Mouse (Mus musculus) small intestine, adult 2 months (tissue): Measurements from ENCODE around the gene Prkg1. TPM values are rescaled to one million over a fixed set of nuclear protein-coding genes. Genes with fewer than 3 reads are reported as not detected.

Experiments used
- H3K27ac ChIP-seq: fragments of 200-500 bp; 2 replicates; pipeline ENCODE4 v1.5.1; 2012; ENCODE audit warnings: low read depth, low read length, control low read depth, inconsistent platforms; ENCODE audit not compliant: insufficient read depth
- H3K27me3 ChIP-seq: fragments of 200-500 bp; 2 replicates; pipeline ENCODE4 v1.6.1; 2012; ENCODE audit warnings: mild to moderate bottlenecking, moderate library complexity, low read length, inconsistent platforms; ENCODE audit not compliant: control insufficient read depth, insufficient read depth
- H3K36me3 ChIP-seq: fragments of 200-500 bp; 2 replicates; pipeline ENCODE4 v1.6.1; 2012; ENCODE audit warnings: mild to moderate bottlenecking, low read length, control low read depth, inconsistent platforms; ENCODE audit not compliant: control insufficient read depth, insufficient read depth
- H3K4me1 ChIP-seq: fragments of 200-500 bp; 2 replicates; pipeline ENCODE4 v1.6.1; 2012; ENCODE audit warnings: low read length, inconsistent platforms, mixed read lengths; ENCODE audit not compliant: control insufficient read depth, insufficient read depth, insufficient read length
- H3K4me3 ChIP-seq: fragments of 200-500 bp; 2 replicates; pipeline ENCODE4 v1.5.1; 2012; ENCODE audit warnings: low read depth, mild to moderate bottlenecking, control low read depth, inconsistent platforms, low read length, moderate library complexity
- CTCF ChIP-seq: fragments of 200-500 bp; IDR thresholded peaks from 2 replicates; pipeline ENCODE4 v1.5.1; 2012; ENCODE audit warnings: low read depth, mild to moderate bottlenecking, control low read depth, inconsistent platforms, low read length, moderate library complexity, mixed read lengths; ENCODE audit not compliant: insufficient replicate concordance, insufficient read length; ENCODE audit errors: extremely low read depth
- POLR2A ChIP-seq: fragments of 200-500 bp; IDR thresholded peaks from 2 replicates; pipeline ENCODE4 v1.6.1; 2012; ENCODE audit warnings: low read depth, mild to moderate bottlenecking, control low read depth, inconsistent platforms, low read length, moderate library complexity
- WGBS: fragments of 180-500 bp; shearing (Covaris S2); methylation state at CpG from one replicate; pipeline ENCODE4 v1.1.7; 2018; 5-methylcytosine and 5-hydroxymethylcytosine counted together
- polyA plus RNA-seq: library from polyadenylated mRNA; depleted of rRNA; stranded (reverse); fragments of >200 nt; gene quantifications from 2 replicates; pipeline ENCODE4 v1.2.3, GENCODE M21; 2012

Prkg1 gene
- polyA plus RNA-seq, 1 experiment: 1.0 TPM

DNA sequence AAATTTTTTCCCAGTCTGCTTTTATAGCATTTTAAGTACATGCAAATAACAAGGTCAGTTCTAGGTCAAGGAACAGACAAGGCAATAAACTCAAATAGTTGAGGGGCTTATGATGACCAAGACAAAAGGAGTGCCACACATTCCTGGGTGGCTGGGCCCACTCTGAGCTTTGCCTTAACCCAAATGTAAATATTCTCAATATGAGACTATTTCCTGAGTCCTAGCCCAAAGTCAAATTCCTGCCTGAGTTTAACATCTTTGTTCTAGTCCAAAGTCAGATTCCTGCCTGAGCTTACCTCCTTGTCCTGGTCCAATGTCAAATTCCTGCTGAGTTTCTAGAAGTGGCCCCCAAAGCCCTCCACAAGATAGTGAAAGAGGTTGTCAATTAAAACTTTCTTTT is 1206.8 kb downstream of the Prkg1 start:
- H3K4me1 ChIP-seq: no peaks in the 10 kb centered on the region
- no peak for TF ChIP-seq POLR2A
- TF ChIP-seq CTCF: no peak
- no peaks in the 10 kb centered on the region for H3K36me3 ChIP-seq
- no peaks in the 10 kb centered on the region for H3K27me3 ChIP-seq
- H3K27ac ChIP-seq: no peak overlapping the region
- H3K4me3 ChIP-seq: no peak overlapping the region

GRCm38 (mm10) chr19:30554467-30554881 is 1210.4 kb downstream of the Prkg1 start:
- no peaks in the 10 kb centered on the region for H3K36me3 ChIP-seq
- TF ChIP-seq CTCF: peak; percentile 74; the same call in 1 of the 2 replicates
- no peak for TF ChIP-seq POLR2A
- 2% methylated on average over 12 of the region's 12 CpGs for WGBS
- H3K4me3 ChIP-seq: no peak overlapping the region
- H3K27ac ChIP-seq: no peak overlapping the region
- peaks cover 7% of the 10 kb centered on the region for H3K27me3 ChIP-seq
- no peaks in the 10 kb centered on the region for H3K4me1 ChIP-seq

DNA sequence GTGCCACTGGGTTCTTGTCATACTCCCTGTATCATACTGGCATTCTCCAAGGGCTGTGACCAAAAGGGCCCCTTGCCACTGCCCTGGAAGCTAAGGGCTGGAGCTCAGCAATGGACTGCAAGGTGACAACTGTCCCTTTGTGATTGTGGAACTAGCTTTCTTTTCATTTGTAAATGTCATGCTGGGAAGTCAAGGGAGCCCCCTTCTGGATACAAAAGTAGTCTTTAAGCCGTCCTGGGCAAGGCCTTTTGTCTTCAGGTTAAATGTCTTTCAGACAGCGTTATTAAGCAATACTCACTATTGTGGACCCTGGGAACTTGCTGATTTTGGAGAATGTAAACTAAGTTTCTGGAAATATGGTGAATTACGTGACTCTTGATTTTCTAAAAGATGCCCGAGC is 1211.1 kb downstream of the Prkg1 start:
- Histone ChIP-seq H3K4me1 (no peaks in the 10 kb centered on the region), H3K27ac (no peak overlapping the region), H3K36me3 (no peaks in the 10 kb centered on the region), H3K27me3 (peaks cover 14% of the 10 kb centered on the region), H3K4me3 (no peak overlapping the region)
- WGBS: 38% methylated on average over 4 of the region's 4 CpGs
- no peak for TF ChIP-seq CTCF
- no peak for TF ChIP-seq POLR2A

DNA sequence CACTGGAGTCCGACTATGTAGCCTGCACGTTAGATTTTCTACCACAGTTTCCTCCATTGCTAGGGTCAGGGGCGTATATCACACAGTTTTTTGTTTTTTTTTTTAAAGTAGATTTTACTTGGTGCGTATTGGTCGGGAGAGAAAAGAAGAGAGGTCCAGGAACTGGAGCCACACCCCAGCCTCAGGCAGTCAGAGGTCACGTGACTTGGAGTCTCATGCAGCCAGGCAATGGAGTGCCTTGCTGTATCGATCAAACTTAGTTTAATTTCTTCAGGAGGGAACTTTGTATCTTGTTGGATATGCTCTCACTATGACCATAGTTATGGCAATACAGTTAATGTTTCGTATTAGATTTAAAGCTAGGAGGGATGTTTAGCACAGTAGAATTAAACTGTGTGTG is 1212.6 kb downstream of the Prkg1 start:
- peaks cover 23% of the 10 kb centered on the region for H3K27me3 ChIP-seq
- H3K36me3 ChIP-seq: no peaks in the 10 kb centered on the region
- WGBS: 61% methylated on average over 8 of the region's 8 CpGs
- H3K4me1 ChIP-seq: no peaks in the 10 kb centered on the region
- TF ChIP-seq POLR2A (no peak), CTCF (no peak)
- no peak overlapping the region for H3K4me3 ChIP-seq
- no peak overlapping the region for H3K27ac ChIP-seq

GRCm38 (mm10) chr19:30549854-30550647 is 1214.8 kb downstream of the Prkg1 start:
- WGBS: 8% methylated on average over 17 of the region's 17 CpGs
- no peak for TF ChIP-seq POLR2A
- TF ChIP-seq CTCF: no peak
- peaks cover 25% of the 10 kb centered on the region for H3K27me3 ChIP-seq

GRCm38 (mm10) chr19:30549044-30549853 is 1215.6 kb downstream of the Prkg1 start, which contains the start of gene Dkk1:
Dkk1 (minus strand) TSS chr19:30549665.
- H3K4me3 ChIP-seq: no peak within 1 kb of the TSS
- 3% methylated on average over 26 of the region's 26 CpGs for WGBS

More at GRCm38 (mm10) chr19:30549854-30550647, 1214.8 kb downstream of the Prkg1 start:
- Histone ChIP-seq H3K36me3 (no peaks in the 10 kb centered on the region), H3K4me3 (no peak overlapping the region), H3K27ac (no peak overlapping the region), H3K4me1 (no peaks in the 10 kb centered on the region)

More at GRCm38 (mm10) chr19:30549044-30549853, 1215.6 kb downstream of the Prkg1 start, which contains the start of gene Dkk1:
- no peaks in the 10 kb centered on the region for H3K36me3 ChIP-seq
- TF ChIP-seq POLR2A: no peak
- TF ChIP-seq CTCF: no peak
- H3K27me3 ChIP-seq: peaks cover 25% of the 10 kb centered on the region
- H3K27ac ChIP-seq: no peak within 1 kb of the TSS
- no peaks in the 10 kb centered on the region for H3K4me1 ChIP-seq
